Mouse (Mus musculus): ENCODE data around the gene Slc30a10.

Slc30a10 gene

DNA sequence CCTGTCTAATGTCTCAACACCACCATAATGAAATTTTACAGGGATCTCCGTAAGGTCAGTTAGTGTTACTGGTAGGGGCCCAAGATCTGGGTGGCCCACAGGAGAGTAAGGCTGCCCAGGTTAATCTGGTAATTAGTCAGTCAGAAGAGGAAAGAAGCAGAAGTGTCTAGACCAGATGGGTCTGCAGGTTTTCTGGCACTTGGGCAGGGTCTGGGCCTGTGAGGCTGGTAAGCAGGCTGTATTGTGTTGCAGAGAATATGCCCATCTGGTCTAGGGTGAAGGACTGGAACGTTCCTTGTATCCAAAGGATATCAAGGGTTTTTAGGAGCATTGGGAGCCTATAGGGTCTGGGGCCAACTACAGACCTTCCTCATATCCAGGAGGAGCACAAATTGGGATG lies 36.0 kb downstream of the Slc30a10 start:
- Histone ChIP-seq H3K36me3 (ENCODE audit: insufficient read depth, low read length) (no peaks in the 10 kb centered on the region), H3K27me3 (ENCODE audit: insufficient read depth, low read length) (no peaks in the 10 kb centered on the region), H3K4me1 (replicated peaks; ENCODE audit: low read depth, low read length) (peaks cover 32% of the 10 kb centered on the region), H3K4me3 (replicated peaks; ENCODE audit: low read length) (no peak overlapping the region), H3K9me3 (ENCODE audit: low read length) (no peaks in the 10 kb centered on the region)
- TF ChIP-seq POU5F1 (IDR thresholded peaks at IDR 0.05; ENCODE audit: borderline replicate concordance, low read length): no peak

GRCm38 (mm10) chr1:185493439-185494034 lies 38.9 kb downstream of the Slc30a10 start:
- Histone ChIP-seq H3K36me3 (ENCODE audit: insufficient read depth, low read length) (no peaks in the 10 kb centered on the region), H3K9me3 (ENCODE audit: low read length) (no peaks in the 10 kb centered on the region)
- no peak for TF ChIP-seq CTCF (conservative IDR thresholded peaks at IDR 0.05; ENCODE audit: low read length)
- no peak for TF ChIP-seq NANOG (IDR thresholded peaks at IDR 0.05; ENCODE audit: borderline replicate concordance, low read length)
- no peak for TF ChIP-seq POU5F1 (IDR thresholded peaks at IDR 0.05; ENCODE audit: borderline replicate concordance, low read length)

DNA sequence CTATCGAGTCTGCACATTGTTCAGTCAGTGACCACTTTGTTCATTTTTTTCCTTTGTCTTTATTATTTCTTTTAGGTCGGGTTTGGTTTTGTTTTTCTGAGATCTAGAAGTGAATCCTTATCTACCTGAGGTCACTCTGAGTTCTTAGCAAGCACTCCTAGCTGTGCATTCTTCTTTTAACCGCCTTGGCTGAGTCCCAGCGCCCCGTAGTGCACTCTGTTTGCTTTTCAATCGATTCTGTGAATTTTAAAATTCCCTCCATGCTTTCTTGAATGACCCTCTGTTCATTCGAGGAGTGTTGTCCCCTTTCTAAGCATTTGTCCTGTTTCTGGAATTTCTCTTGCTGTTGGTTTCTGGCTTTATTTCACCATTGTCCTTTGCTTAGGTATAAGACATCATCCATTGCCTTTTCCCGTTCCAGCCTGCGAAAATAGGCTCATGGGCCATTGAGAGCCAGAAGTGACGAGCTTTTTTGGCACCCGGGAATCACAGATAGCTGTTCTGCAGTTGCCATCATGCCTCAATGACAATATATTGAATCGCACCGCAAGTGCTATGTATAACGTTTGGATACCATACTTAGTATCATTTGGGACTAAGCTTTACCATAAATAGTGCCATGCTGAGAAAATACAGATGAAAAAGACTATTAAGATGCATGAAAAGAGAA lies 42.3 kb downstream of the Slc30a10 start:
- H3K27me3 ChIP-seq (ENCODE audit: insufficient read depth, low read length): peaks cover 3% of the 10 kb centered on the region; the same call in 1 of the 2 replicates
- TF ChIP-seq POU5F1 (IDR thresholded peaks at IDR 0.05; ENCODE audit: borderline replicate concordance, low read length) (no peak), NANOG (IDR thresholded peaks at IDR 0.05; ENCODE audit: borderline replicate concordance, low read length) (no peak), CTCF (conservative IDR thresholded peaks at IDR 0.05; ENCODE audit: low read length) (no peak)

More at GRCm38 (mm10) chr1:185493439-185494034, 38.9 kb downstream of the Slc30a10 start:
- Histone ChIP-seq H3K27me3 (ENCODE audit: insufficient read depth, low read length) (peaks cover 3% of the 10 kb centered on the region; the same call in 1 of the 2 replicates), H3K4me1 (replicated peaks; ENCODE audit: low read depth, low read length) (peaks cover 11% of the 10 kb centered on the region), H3K4me3 (replicated peaks; ENCODE audit: low read length) (no peak overlapping the region)

DNA sequence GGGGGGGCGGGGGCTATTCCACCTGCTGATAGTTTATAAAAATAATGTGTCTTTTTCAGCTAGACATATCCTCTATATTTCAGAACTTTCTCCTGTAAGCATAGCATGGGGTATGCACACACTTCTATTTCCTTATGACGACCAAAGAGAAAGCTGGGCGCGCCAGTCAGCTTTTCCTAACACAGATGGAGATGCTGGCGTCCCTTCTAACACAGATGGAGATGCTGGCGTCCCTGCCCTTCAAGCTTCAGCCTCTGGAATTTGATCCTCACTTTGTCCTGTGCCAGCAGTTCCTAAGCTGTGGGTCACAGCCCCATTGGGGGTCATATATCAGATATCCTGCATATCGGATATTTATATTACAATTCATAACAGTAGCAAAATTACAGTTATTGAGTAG lies 46.0 kb downstream of the Slc30a10 start:
- Histone ChIP-seq H3K36me3 (ENCODE audit: insufficient read depth, low read length) (no peaks in the 10 kb centered on the region), H3K4me3 (replicated peaks; ENCODE audit: low read length) (no peak overlapping the region), H3K4me1 (replicated peaks; ENCODE audit: low read depth, low read length) (no peaks in the 10 kb centered on the region), H3K27me3 (ENCODE audit: insufficient read depth, low read length) (peaks cover 3% of the 10 kb centered on the region; the same call in 1 of the 2 replicates), H3K9me3 (ENCODE audit: low read length) (no peaks in the 10 kb centered on the region)
- TF ChIP-seq POU5F1 (IDR thresholded peaks at IDR 0.05; ENCODE audit: borderline replicate concordance, low read length) (no peak), CTCF (conservative IDR thresholded peaks at IDR 0.05; ENCODE audit: low read length) (no peak)

More for the DNA sequence above, 42.3 kb downstream of the Slc30a10 start:
- Histone ChIP-seq H3K9me3 (ENCODE audit: low read length) (no peaks in the 10 kb centered on the region), H3K4me1 (replicated peaks; ENCODE audit: low read depth, low read length) (peaks cover 5% of the 10 kb centered on the region; the same call in 1 of the 2 replicates), H3K4me3 (replicated peaks; ENCODE audit: low read length) (no peak overlapping the region), H3K36me3 (ENCODE audit: insufficient read depth, low read length) (no peaks in the 10 kb centered on the region)

GRCm38 (mm10) chr1:185501801-185502340 lies 47.2 kb downstream of the Slc30a10 start:
- TF ChIP-seq NANOG (IDR thresholded peaks at IDR 0.05; ENCODE audit: borderline replicate concordance, low read length) (no peak), POU5F1 (IDR thresholded peaks at IDR 0.05; ENCODE audit: borderline replicate concordance, low read length) (no peak), CTCF (conservative IDR thresholded peaks at IDR 0.05; ENCODE audit: low read length) (peak; percentile 82)
- Histone ChIP-seq H3K4me1 (replicated peaks; ENCODE audit: low read depth, low read length) (no peaks in the 10 kb centered on the region), H3K36me3 (ENCODE audit: insufficient read depth, low read length) (no peaks in the 10 kb centered on the region), H3K4me3 (replicated peaks; ENCODE audit: low read length) (no peak overlapping the region), H3K27me3 (ENCODE audit: insufficient read depth, low read length) (no peaks in the 10 kb centered on the region), H3K9me3 (ENCODE audit: low read length) (no peaks in the 10 kb centered on the region)

GRCm38 (mm10) chr1:185502550-185502949 lies 47.9 kb downstream of the Slc30a10 start:
- Histone ChIP-seq H3K9me3 (ENCODE audit: low read length) (no peaks in the 10 kb centered on the region), H3K4me3 (replicated peaks; ENCODE audit: low read length) (no peak overlapping the region), H3K4me1 (replicated peaks; ENCODE audit: low read depth, low read length) (no peaks in the 10 kb centered on the region), H3K27me3 (ENCODE audit: insufficient read depth, low read length) (no peaks in the 10 kb centered on the region), H3K36me3 (ENCODE audit: insufficient read depth, low read length) (no peaks in the 10 kb centered on the region)
- TF ChIP-seq POU5F1 (IDR thresholded peaks at IDR 0.05; ENCODE audit: borderline replicate concordance, low read length) (no peak), NANOG (IDR thresholded peaks at IDR 0.05; ENCODE audit: borderline replicate concordance, low read length) (no peak), CTCF (conservative IDR thresholded peaks at IDR 0.05; ENCODE audit: low read length) (no peak)

GRCm38 (mm10) chr1:185509042-185509441 lies 54.4 kb downstream of the Slc30a10 start:
- no peak for TF ChIP-seq CTCF (conservative IDR thresholded peaks at IDR 0.05; ENCODE audit: low read length)
- Histone ChIP-seq H3K9me3 (ENCODE audit: low read length) (no peaks in the 10 kb centered on the region), H3K27me3 (ENCODE audit: insufficient read depth, low read length) (no peaks in the 10 kb centered on the region), H3K36me3 (ENCODE audit: insufficient read depth, low read length) (no peaks in the 10 kb centered on the region), H3K4me3 (replicated peaks; ENCODE audit: low read length) (no peak overlapping the region), H3K4me1 (replicated peaks; ENCODE audit: low read depth, low read length) (no peaks in the 10 kb centered on the region)

- peaks cover 6% of the 10 kb centered on the region for H3K4me1 ChIP-seq (replicated peaks; ENCODE audit: low read depth, low read length)
- no peaks in the 10 kb centered on the region for H3K36me3 ChIP-seq (ENCODE audit: insufficient read depth, low read length)
- TF ChIP-seq NANOG (IDR thresholded peaks at IDR 0.05; ENCODE audit: borderline replicate concordance, low read length): no peak
- TF ChIP-seq POU5F1 (IDR thresholded peaks at IDR 0.05; ENCODE audit: borderline replicate concordance, low read length): no peak
- no peak for TF ChIP-seq CTCF (conservative IDR thresholded peaks at IDR 0.05; ENCODE audit: low read length)
- H3K4me3 ChIP-seq (replicated peaks; ENCODE audit: low read length): no peak overlapping the region
- no peaks in the 10 kb centered on the region for H3K9me3 ChIP-seq (ENCODE audit: low read length)
- no peaks in the 10 kb centered on the region for H3K27me3 ChIP-seq (ENCODE audit: insufficient read depth, low read length)
These were observed 56.7 kb downstream of the Slc30a10 start for GRCm38 (mm10) chr1:185511306-185511705.
